Mouse (Mus musculus) lung, adult 2 months (tissue): ENCODE data around the gene Gm21738. TPM values are rescaled to one million over a fixed set of nuclear protein-coding genes. Genes with fewer than 3 reads are reported as not detected.
"Not testable (repeated sequence)": the region's sequence is repeated elsewhere in the genome, so short reads cannot be mapped to it uniquely, and the experiment has no call there.

Source experiments
- DNase-seq: peaks from one replicate; pipeline ENCODE4 v3.0.0; 2022
- H3K4me1 ChIP-seq: fragments of 200-500 bp; 2 replicates; pipeline ENCODE4 v1.6.1; 2011; ENCODE audit warnings: low read length; ENCODE audit not compliant: control insufficient read depth, insufficient read depth
- H3K4me3 ChIP-seq: fragments of 200-500 bp; replicated peaks from 2 replicates; pipeline ENCODE3; 2011; ENCODE audit warnings: low read depth, mild to moderate bottlenecking, control low read depth, low read length; ENCODE audit errors: extremely low read depth
- WGBS: fragments of 180-500 bp; shearing (Covaris S2); methylation state at CpG from one replicate; pipeline ENCODE4 v1.1.7; 2018; 5-methylcytosine and 5-hydroxymethylcytosine counted together
- polyA plus RNA-seq: library from polyadenylated mRNA; depleted of rRNA; stranded (reverse); fragments of >200 nt; gene quantifications from 2 replicates; pipeline ENCODE4 v1.2.3, GENCODE M21; 2012; rRNA removed

Gene Gm21738
- polyA plus RNA-seq = not detected in 2 replicates

- WGBS = 78% methylated on average over 7 of the region's 7 CpGs
- not testable (repeated sequence) for H3K4me1 ChIP-seq, H3K4me3 ChIP-seq
Measured at GRCm38 (mm10) chr14:19418830-19419229, at the start of gene Gm21738. TSS of gene Gm21738 (minus strand) at chr14:19418930.

GRCm38 (mm10) chr14:19383741-19384140, 35.0 kb downstream of the Gm21738 start:
- H3K4me1 ChIP-seq, DNase-seq, H3K4me3 ChIP-seq: not testable (repeated sequence)
- 75% methylated on average over 7 of the region's 7 CpGs for WGBS

More at GRCm38 (mm10) chr14:19418830-19419229, at the start of gene Gm21738:
- DNase-seq = not testable (repeated sequence)

Other genes with a start within 250 kb of the Gm21738 start
- not detected in 2 replicates for gene Gm2244, start 131.0 kb upstream of the Gm21738 start, polyA plus RNA-seq
- gene Gm2237, start 166.2 kb upstream of the Gm21738 start, polyA plus RNA-seq = 0.06 and 0.33 TPM in 2 replicates
- gene Gm5458, start 183.7 kb upstream of the Gm21738 start, polyA plus RNA-seq = not detected in 2 replicates